Mouse (Mus musculus) thymus, postnatal 4 days (tissue): Measurements from ENCODE around the gene Sp7.
A peak's percentile ranks its signal among the peaks of the same experiment; 100 is the strongest.

Experiments
- DNase-seq: peaks from one replicate; pipeline ENCODE4 v3.0.0; 2021

The Sp7 gene

DNA sequence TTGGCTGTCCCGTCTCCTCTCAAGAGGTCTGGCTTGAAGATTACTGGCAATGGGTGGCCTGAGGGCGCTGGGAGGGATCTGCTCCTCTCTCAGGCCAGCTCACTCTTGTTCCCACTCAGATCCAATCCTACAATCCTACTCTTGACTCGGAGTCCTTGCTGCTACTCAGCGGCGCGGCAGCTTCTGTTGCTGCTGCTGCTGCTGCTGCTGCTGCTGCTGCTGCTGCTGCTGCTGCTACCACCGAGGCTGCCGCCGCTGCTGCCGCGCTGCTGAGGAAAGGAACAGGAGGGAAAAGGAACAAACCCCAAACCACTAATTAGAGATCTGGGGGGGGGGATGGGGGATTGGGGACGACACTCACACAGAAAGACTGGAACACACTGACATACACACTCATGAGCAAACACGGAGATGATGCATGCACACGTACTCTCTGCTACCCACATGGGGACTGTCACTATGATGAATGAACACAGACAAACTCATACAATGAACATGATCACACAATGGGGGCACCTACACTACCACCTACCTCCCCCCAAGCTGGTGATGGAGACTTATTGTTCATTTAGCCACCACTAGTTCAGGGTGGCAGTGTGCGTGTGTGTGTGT lies at the start of gene Sp7:
Gene Sp7, minus strand, starts transcription at position 450 of the 612 bp plus-strand sequence.
- no peak for DNase-seq

DNA sequence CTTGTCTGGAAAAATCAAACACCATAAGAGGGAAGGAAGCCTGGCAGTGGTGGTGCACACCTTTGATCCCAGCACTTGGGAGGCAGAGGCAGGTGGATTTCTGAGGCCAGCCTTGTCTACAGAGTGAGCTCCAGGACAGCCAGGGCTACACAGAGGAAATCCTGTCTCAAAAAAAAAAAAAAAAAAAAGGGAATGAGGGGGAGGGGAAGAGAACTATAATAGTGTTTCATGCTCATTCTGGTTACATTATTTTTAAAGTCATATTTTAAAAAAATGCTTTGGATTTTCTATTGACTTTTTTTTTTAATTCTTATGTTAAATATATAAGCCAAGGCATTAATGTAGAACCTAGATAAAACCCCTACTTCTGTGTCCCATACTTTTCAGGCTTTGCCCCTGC lies 46.7 kb upstream of the Sp7 start:
- no peak for DNase-seq

DNA sequence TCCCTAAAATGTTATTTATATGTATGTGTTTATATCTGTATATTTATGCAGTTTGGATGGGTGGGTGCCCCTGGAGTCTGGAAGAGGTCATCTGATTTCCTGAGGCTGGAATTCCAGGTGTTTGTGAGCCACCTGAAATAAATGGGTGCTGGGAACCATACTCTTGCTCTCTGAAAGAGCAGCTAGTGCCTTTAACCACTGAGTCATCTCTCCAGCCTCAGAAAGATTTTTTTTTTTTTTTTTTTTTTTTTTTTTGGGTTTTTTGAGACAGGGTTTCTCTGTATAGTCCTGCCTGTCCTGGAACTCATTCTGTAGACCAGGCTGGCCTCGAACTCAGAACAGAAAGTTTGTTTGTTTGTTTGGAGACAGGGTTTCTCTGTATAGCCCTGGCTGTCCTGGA lies 44.1 kb upstream of the Sp7 start:
- no peak for DNase-seq

DNA sequence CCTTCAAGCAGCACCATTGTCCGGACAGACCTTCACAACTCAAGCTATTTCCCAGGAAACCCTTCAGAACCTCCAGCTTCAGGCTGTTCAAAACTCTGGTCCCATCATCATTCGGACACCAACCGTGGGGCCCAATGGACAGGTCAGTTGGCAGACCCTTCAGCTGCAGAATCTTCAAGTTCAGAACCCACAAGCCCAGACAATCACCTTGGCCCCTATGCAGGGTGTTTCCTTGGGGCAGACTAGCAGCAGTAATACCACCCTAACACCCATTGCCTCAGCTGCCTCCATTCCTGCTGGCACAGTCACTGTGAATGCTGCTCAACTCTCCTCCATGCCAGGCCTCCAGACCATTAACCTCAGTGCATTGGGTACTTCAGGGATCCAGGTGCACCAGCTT lies 42.3 kb upstream of the Sp7 start:
- DNase-seq: no peak

DNA sequence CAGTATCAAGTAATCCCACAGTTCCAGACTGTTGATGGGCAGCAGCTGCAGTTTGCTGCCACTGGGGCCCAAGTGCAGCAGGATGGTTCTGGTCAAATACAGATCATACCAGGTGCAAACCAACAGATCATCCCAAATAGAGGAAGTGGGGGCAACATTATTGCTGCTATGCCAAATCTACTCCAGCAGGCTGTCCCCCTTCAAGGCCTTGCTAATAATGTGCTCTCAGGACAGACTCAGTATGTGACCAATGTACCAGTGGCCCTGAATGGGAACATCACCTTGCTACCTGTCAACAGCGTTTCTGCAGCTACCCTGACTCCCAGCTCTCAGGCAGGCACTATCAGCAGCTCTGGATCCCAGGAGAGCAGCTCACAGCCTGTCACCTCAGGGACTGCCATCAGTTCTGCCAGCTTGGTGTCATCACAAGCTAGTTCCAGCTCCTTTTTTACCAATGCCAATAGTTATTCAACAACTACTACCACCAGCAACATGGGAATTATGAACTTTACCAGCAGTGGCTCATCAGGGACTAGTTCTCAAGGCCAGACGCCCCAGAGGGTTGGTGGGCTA lies 41.7 kb upstream of the Sp7 start:
- no peak for DNase-seq

DNA sequence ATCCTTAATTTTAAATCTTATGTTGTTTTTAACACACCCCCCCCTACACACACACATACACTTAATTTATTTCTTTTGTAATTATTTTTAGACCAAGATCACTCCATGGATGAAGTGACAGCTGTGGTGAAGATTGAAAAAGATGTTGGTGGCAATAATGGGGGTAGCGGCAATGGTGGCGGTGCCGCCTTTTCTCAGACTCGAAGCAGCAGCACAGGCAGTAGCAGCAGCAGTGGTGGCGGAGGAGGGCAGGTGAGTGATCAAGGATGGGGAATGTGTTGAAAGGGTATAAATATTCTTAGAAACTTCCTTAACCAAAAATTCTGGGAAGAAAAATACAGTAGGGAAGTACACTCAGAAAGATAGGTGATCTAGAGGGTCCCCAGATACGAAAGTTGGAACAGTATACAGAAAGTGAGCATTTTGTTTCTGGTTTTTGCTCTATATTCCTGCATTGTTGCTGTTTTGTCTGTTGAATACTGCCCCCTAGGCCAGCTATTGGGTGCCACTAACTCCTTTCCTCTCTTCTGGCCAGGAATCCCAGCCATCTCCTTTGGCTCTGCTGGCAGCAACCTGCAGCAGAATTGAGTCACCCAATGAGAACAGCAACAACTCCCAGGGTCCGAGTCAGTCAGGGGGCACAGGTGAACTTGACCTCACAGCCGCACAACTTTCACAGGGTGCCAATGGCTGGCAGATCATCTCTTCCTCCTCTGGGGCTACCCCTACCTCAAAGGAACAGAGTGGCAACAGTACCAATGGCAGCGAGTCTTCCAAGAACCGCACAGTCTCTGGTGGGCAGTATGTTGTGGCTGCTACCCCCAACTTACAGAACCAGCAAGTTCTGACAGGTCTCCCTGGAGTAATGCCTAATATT lies 40.9 kb upstream of the Sp7 start:
- DNase-seq: no peak

DNA sequence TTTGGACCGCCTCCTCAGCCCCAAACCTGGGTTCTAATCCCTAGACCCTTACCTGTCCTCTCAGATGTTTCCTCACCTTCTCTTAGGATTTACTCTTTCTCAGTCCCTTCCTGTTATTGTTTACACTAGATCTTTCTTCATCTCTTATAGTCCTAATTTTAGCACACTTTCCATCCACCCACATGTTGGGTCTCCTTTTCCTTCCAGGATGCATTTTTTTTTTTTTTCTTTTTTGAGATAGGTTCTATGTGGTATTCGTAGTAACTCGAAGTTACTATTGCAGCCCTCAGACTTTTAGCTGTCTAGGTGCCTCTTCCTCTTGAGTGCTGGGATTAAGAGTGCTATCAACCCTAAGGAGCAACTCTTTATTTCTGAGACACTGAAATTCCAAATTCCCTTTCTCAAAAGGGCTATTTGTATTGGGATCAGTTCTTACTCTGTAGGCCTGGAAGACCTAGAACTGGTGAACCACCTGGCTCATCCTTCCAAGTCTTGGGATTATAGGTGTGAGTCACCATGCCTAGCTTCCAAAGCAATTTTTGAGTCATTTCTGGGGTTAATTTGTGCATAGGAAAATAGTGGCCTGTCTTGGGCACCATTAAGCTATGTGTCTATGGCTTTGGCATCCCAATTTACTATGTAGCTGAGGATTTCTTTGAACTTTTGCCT lies 40.1 kb upstream of the Sp7 start:
- DNase-seq: no peak

DNA sequence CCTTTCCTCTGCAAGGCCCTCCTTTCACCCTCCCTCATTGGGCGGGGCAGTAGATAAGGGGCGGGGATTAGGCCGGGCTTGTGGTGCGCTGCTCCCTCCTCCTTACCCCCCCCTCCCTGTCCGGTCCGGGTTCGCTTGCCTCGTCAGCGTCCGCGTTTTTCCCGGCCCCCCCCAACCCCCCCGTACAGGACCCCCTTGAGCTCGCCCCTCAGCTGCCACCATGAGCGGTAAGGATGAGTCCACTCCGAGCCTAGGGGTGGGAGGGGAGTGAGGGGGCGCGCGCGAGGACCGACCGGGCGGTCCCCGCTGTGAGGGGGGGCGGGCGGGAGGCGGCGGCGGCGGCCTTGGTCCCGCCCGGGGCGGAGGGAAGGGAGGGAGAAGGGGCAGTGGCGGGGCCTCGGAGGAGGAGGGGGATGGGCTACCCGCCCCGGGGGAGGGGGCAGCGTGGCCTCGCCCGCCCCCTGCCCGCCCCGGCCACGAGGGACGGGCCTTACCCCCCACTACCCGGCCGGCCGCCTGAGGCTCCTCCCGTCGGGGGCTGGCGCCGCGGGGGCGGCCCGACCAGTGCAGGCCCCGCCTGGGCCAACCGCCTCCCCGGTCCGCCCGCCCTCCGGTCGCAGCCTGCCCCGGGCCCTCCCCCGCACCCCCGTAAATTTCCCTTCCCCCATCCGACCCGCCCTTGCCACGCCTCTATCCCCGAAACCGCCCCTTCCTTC lies 39.4 kb upstream of the Sp7 start:
- DNase-seq: peak; percentile 96

DNA sequence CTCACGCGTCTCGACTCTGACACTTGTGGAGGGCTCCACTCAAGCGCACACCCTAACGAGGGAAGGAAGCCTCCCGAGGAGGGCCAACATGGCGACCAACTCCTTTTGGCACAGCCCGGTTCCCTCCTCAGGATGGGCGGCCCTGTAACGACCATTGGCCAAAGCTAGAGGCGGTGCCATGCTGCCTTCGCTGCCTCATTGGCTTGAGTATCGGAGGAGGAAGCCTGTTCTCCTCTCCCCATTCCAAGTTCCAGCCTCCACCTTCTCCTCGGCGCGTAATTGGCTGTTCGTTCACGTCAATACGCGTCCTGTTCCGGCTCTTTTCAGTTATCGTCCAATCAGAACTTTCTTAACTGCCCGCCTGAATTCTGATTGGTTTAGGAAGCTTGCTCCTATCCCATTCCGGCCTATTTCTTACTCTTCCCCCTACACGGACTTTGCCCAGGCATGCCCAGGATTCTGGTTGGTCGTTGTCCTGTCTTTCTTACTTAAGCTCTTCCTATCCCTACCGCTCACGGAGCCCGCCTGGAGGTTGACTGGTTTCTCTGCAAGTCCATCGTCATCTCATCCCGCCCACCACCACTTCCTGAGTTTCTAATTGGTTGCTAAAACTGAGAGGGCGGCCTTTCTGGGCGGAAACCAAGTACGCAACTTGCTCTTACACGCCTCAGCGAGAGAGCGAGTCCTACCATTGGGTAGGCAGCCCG lies 38.7 kb upstream of the Sp7 start, which contains the start of gene Sp1:
Gene Sp1, plus strand, starts transcription at position 655 of the 707 bp plus-strand sequence.
- peak; percentile 90 for DNase-seq

DNA sequence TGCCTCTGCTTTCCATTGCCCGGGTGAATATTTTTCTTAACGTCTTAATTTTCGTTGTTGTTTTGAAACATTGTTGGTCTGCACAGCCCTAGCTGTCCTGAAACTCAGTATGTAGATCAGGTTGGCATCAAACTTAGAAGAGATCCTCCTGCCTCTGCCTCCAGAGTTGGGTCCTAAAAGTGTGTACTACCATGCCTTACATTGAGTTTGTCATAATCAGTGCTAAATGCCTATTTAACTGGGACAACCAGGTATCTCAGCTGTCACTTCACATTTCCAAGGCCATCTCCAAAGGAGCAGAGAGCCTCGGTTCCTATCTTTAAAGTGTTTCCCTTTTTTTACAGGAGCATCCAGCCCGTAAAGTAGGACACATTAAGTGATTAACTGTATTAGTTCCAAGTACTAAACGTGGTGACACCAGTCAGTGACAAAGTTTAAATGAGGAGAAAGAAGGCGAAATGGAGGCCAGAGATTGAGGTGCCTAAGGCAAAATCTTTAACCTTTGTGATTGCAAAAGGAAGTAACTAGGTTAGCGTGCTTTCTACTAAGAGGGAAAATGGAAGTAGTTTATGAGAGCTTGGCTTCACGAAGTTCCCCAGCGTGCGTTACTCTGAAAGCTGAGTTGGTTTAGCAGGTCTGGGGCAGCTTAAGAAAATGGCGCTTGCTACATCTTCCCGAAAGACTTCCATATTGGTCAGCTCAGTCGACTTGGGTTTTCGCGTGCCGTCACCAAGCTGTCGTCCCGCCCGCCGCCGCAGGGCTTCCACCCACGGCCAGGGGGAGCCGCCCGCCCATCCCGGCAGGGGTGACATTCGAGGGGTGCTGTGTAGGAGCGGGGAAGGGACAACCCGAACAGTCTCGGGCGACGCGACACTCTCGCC lies 37.9 kb upstream of the Sp7 start:
- DNase-seq: no peak

DNA sequence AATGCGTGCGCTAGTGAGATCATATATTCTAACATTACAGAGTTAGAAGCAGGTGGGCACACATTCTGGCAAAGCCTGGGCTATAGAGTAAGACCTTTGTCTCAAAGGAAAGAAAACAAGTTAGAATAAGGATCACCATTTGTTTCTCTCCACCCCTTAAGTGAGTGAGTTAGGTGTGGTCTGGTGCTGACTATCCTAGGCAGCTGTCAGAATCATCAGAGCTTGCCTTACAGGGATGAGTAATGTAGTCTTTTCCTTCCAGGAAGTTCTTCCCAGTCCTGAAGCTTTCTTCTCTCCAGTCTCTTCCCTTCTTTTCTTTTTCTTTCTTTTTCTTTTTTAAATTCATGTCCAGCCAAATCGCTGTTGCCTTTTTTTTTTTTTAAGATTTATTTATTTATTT lies 35.2 kb upstream of the Sp7 start:
- no peak for DNase-seq

DNA sequence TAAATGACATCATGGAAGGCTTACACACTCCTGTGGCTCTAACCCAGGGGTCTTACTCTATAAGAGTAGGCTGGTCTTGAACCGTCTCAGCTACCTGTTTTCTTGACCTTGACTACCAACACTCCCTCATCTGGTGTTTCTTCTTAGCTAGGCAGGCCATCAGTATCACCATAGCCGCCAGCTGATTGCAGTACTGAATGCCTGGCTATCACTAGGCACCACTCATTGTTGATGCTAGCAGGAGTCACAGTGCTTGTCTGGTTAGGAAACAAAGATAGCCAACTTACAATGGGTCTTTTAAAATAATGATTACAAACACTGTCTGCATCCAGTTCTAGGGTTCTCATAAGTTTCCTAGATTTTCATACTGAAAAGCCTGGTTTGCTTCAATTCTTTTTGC lies 34.3 kb upstream of the Sp7 start:
- no peak for DNase-seq

DNA sequence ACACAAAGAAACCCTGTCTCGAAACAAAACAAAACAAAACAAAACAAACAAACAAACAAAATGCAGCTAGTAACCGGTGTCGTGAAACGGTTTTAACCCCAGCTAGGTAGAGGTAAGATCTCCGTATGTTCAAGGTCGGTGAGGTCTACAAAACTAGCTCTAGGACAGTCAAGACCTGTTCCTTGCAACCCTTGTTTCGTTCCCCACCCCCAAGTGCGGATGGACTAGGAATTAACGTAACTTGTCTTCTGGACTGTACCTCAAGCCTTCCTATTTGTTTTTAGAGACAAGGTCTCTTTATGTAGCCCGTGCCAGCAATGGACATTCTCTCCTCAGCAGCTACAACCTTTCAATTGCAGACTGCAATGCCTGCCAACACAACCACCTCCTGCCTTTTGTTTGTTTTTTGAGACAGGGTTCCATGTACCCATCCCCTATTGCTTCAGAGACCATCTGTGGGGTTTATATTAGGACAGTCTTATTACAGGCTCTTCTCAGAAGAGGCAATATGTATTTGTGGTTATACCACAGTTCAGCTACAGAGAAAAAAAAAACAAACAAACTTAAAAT lies 33.6 kb upstream of the Sp7 start:
- no peak for DNase-seq

DNA sequence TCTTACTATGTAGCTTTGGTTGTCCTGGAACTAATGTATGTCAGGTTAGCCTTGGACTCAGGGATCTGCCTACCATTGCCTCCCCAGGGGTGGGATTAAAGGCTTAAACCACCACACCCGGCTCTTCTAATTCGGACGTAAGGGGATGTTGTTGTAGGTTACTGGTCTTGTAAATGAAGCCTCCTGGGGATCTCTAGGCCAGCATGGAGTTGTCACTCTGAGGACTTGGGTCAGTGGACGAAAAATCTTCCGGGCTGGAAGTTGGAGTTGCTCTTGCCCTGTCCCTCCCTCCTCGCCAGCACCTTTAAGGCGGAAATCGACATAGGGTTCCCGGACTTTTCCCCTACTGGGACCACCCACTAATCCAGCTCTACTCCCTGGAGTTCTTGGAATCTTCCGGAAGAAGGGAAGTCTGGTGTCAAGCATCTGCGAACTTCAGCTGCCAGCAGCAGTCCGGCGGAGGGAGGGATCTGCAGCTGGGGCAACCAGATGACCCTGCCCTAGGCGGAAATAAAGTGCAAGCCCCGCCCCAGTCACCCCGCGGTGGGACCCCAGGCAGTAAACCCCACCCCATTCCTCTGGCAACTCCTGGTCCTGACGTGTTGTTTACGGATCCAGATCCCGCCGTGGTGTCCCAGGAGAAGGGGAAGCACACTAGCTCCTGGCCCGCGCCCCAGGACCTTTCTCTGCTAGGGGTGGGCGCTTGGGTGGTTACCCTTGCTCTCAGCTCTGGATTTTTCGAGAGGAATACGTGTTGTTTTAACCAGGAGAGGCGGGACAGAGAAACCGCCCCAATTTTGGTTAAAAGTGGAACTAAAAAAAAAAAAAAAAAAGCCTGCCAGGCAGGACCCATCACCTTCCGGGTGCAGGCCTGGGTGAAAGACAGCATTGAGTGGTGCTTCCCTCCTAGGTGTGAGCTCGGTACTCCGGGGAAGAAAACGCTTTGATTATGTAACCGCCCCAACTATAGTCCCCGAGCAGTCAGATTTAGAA lies 32.5 kb upstream of the Sp7 start:
- peak; percentile 85 for DNase-seq

DNA sequence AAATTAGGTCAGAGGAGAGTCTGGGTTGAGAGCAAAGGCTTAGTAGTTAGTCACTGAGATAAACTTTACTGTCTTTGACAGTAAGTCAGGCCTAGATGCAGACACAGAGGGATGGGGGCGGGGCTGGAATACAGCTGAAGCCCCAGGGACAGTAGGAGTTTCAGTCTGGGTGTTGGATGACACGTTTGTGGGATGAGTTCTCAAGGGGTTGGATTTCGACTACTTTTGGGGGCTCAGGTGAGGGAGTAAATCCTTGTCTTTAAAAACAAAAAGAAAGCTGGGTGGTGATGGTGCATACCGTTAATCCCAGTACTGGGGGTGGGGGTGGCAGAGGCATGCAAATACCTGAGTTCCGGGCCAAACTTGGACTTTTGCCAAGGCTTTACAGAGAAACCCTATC lies 31.6 kb upstream of the Sp7 start:
- DNase-seq: no peak

DNA sequence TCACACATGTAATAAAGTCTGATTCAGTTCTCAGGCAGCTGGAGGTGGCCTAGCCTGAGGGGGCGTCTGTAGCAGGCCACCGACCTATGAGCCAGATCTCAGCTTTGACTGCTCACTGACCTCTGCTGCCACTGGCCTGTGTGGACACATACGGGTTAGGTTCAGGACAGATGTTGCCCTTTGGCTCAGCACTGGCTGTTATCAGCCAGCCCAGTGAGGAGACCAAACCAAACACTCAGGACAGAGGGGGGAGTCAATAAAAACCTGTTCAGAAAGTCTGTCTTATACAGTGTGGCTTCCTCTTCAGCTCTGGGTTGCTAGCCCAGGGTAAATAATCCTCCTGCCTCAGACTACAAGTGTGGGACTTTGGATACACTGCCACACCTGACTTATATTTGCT lies 28.1 kb upstream of the Sp7 start:
- no peak for DNase-seq

DNA sequence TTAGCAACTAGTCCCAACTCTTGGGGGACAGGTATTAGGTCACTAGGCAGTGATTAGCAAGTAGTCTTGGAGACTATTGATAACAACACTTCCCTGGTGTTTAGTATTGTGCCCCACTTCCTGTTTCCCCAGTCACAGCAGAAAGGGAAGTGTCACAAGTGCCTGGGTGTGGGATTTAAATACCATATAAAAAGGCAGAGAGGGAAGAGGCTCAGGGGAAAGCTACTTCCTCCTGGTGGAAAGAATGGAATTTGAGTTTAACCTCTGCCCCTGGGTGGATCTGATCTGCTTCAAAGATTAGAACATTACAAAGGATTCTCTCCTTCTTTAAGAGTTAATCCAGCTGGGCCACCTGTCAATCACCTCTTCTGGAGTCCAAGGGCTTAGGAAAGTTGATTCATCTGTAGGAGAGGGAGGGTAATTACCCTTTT lies 26.6 kb upstream of the Sp7 start:
- DNase-seq: no peak

DNA sequence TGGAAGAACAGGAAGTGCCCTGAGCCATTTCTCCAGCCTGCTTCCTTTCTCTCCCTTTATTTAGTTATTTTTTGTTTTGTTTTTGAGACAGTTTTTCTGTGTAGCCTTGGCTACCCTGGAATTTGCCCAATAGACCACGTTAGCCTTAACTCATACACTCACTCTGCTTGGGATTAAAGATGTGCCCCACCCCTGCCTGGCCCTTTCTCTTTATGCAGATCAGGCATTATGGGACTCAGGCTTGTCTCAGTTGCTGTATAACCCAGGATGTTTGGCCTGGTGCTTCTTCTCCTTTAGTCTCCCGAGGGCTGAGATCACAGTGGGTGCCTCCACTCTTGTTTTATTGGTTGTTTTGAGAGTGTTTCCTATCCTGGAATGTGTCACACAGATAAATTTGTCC lies 25.5 kb upstream of the Sp7 start:
- DNase-seq: no peak

DNA sequence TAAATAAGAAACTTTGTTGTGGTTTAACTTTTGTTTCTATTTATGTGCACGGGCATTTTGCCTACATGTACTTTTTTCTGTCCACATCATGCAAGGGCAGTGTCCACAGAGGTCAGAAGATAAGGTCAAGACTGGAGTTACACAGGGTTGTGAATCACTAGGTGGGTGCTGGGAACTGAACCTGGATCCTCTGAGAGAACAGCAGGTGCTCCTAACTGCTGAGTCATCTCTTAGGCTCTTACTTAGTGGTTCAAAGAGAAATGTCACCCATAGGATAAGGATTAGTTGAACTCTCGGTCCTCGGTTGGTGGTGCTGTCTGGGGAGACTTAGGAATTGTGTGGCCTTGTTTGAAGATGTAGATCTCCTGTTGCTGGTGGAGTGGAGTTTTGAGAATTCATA lies 22.0 kb upstream of the Sp7 start:
- DNase-seq: no peak

DNA sequence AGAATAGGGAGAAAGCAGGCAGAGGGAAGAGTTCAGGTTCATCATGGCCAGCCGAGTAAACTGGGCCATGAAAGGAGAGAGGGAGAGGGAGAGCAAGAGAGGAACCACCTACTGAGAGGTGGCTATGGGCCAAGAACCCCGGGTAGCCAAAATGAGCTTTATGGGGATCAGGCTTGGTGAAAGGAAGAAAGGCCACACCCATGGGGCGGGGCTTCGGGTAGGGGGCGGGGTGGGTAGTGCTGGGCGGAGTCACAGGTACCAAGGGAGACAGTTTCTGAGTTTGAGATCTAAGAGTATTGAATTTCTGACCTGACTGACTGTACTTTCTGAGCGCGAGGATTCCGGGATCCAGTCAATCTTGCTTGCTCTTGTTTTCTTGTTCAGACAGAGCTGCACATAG lies 19.7 kb upstream of the Sp7 start:
- no peak for DNase-seq
